Mouse (Mus musculus) embryo, embryonic 10 days (tissue): ENCODE data around the gene Rint1.
"Not testable (repeated sequence)": the region's sequence is repeated elsewhere in the genome, so short reads cannot be mapped to it uniquely, and the experiment has no call there.

Experiments
- DNase-seq: peaks from one replicate; pipeline ENCODE4 v3.0.0-alpha.2; 2015; ENCODE audit warnings: low spot score

Rint1 gene

GRCm38 (mm10) chr5:23826321-23827004, 39.0 kb downstream of the Rint1 start:
- peak; percentile 87 for DNase-seq

DNA sequence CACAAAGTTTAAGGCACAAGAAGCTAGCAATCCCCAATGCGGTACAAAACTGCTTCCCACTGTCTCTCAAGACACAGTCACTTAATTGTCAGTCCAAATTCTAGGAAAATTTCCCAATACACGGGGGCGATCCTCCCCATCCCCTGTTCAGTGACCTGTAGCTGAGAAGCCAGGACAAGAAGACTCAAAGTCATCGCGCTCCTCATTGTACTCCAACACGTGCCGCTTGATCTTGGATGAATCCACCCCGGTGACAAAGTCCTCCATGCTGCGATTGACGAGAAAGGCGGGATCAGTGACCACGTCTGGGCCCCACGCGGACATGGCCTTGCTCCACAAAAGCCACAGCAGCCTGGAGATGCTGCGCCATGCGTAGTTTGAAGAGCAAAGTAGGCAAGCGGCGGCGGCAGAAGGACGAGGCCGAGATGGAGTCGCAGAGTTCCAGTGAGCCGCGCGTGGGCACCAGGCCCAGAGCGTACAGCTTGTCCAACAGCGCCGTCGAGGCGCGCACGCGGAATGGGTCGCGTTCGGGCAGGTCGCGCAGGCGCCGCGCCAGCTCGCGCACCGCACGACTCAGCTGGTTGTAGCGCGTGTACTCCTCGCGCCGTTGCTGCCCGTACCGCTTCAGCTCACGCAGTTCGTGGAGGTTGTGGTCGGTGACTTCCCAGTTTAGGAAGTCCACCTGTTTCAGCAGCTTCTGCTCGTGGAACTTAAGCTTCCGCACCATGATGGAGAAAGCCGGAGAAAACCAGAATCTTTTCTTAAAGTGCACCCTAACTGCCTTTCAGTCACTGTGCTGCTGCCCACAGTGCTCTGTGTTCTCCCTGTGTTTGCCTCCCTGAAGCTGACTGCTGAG, 43.6 kb downstream of the Rint1 start:
- DNase-seq = peak; percentile 39

- DNase-seq = not testable (repeated sequence)
These were observed 48.2 kb downstream of the Rint1 start for GRCm38 (mm10) chr5:23835691-23836090.

- DNase-seq = no peak
These were observed 50.6 kb downstream of the Rint1 start for GRCm38 (mm10) chr5:23838158-23838557.

GRCm38 (mm10) chr5:23843674-23844530, 56.4 kb downstream of the Rint1 start, which contains the start of gene Tomm7:
Gene Tomm7 (minus strand): TSS chr5:23844161.
- peak; percentile 99 for DNase-seq

DNA sequence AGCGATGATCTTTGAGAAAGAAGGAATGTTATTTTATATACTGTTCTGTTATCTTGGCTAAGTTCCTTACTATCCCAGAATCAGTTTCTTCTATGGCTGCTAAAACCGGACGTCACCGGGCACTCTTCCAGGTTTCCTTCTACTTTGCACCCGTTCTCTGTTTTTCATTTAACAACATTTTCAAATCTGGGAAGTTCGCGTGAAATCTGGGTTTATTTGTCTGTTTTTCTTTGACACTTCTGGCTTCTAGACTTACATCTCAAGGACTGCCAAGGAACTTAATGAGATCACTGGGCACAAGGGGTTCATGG, 57.0 kb downstream of the Rint1 start:
- DNase-seq = no peak

DNA sequence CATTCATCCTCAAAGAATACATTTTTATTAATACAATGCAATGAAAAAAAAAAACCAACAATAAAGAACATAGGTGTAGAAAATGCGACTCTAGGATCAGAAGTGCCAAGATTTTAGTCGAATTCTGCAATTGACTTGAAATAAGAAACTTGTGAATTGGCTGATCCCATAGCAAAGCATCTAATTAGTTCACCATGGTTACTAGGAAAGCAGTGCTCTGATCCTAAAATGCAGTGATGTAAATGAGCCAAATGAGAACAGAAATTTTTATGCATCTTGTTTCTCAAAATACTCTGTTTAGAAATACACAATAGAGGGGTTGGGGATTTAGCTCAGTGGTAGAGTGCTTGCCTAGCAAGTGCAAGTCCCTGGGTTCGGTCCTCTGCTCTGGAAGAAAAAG, 57.6 kb downstream of the Rint1 start:
- DNase-seq = no peak

DNA sequence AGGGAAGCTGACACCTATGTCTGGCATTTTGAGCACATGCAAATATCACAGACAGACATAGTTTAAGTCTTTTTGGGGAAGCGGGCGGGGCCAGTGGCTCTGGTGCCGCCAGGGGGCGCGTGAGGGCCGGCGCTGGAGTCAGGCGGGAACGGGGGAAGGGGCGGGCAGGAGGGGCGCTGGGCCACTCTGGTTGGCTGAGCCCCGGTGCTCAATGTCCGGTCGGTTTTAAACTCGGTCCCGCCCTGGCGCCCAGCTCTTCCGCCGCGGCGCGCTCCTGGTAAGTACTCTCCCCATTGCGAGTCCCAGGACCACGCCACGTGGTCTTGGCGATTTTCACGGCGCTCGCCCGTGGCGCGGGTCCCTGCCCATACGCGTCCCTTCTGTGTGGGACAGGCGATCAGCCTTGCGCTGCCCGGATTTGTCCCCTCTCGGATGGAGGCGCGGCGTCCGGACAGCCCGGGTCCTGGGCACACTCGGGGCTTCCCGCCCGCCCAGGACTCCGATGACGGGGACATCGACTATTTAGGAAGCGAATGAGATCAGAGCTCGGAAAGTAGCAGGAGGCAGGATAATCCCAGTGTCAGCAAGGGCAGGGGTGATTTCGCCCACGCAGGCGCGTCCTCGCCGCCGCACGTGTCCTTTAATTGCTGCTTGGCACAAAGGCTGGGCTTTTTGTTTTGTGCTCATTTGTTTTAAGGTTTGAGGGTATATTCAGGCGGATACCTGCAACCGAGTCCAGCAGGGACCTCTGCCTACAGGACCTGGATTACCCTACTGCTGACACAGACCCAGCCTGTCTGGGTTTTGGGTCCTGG, 63.0 kb downstream of the Rint1 start:
- peak; percentile 87 for DNase-seq

DNA sequence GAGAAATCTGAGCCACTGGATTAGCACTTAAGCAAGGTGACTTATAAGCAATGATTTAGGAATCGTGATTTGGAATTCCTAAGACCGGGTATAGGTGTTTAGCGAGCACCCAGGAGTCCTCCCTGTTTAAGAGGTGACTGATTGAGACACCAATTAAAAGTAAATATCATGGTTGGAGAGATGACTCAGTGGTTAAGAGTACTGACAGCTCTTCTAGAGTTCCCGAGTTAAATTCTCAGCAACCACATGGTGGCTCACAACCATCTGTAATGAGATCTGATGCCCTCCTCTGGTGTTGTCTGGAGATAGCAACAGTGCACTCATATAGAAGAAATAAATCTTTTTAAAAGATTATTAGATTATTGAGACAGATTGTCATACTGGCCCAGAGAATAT, 63.6 kb downstream of the Rint1 start:
- DNase-seq = not testable (repeated sequence)

- DNase-seq = not testable (repeated sequence)
These were observed 65.4 kb downstream of the Rint1 start for GRCm38 (mm10) chr5:23852916-23853315.

DNA sequence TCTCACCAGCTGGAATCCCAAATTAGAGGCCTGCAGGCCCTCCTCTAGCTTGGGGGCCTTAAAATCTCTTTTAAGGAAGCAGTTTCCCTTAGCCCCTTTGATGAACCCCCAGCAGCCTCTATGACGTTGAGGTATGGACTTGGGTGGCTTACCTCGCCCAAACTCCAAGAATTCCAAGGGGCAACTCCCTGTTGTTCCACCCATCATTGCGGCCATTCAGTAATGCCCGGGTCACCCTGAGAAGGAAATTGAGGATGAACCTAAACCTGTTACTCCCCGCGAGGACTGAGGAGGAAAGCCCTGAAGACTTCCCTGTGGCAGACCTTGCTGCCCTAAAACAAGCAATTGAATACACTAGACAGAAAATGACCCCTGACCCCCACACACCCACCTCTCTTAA, 68.0 kb downstream of the Rint1 start:
- DNase-seq = no peak

DNA sequence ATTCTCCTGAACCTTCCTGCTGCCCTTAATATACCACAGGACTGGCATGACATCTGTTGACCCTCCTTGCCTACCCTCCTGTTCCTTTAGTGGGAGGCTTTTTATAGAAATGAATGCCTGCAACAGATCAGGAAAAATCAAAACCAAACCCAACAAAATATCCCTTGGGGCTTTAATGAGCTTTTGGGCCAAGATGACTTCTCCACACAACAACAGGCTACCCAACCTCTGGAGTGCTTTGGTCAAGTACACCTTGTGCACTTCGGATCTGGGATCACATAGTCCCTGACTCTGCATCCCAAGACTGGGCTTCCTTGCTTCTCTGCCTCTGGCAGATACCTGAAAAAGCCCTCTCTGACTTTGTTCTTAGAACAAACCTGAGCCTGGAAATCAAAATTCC, 68.7 kb downstream of the Rint1 start:
- DNase-seq = no peak

DNA sequence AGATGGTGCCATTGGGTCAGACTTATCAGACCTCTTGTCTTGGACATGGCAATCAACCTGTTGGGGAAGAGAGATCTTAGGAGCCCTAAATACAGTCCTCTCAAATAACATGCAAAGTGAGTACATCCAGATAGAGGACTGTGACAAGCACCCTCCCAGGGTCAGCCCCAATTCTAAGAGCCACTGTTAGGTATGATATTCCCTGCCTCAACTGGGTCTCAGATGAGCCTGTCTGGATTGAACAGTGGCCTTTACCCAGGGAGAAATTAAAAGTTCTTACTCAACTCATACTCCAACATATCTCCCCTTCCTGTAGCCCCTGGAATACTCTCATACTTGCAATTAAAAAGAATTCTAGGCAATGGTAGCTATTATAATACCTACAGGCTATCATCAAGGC, 69.7 kb downstream of the Rint1 start:
- DNase-seq = no peak

GRCm38 (mm10) chr5:23858001-23858400, 70.5 kb downstream of the Rint1 start:
- DNase-seq = no peak

DNA sequence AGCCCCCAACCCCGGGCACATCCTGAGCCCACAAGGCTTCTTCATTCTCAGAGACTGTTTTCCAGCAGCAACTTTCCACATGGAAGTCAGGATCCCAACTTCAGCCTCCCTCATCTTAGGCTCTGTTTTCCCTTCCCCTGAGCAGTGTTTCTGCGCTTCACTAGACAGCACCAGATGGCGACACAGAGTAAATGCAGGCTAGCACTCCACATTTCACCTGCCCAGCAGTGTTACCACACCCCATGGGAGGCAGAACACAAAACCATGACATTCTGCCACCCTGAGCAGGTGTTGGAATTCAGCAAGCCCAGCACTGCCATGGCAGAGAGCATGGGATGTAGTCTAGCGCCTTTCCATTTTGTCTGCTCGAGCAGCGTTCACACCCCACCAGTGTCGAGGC, 71.1 kb downstream of the Rint1 start:
- DNase-seq = peak; percentile 42

GRCm38 (mm10) chr5:23859087-23859718, 71.7 kb downstream of the Rint1 start:
- DNase-seq = no peak

- no peak for DNase-seq
These were observed 72.4 kb downstream of the Rint1 start for GRCm38 (mm10) chr5:23859896-23860295.

- DNase-seq = no peak
These were observed 74.2 kb downstream of the Rint1 start for GRCm38 (mm10) chr5:23861721-23862120.

- DNase-seq = no peak
These were observed 74.8 kb downstream of the Rint1 start for GRCm38 (mm10) chr5:23862291-23862690.

DNA sequence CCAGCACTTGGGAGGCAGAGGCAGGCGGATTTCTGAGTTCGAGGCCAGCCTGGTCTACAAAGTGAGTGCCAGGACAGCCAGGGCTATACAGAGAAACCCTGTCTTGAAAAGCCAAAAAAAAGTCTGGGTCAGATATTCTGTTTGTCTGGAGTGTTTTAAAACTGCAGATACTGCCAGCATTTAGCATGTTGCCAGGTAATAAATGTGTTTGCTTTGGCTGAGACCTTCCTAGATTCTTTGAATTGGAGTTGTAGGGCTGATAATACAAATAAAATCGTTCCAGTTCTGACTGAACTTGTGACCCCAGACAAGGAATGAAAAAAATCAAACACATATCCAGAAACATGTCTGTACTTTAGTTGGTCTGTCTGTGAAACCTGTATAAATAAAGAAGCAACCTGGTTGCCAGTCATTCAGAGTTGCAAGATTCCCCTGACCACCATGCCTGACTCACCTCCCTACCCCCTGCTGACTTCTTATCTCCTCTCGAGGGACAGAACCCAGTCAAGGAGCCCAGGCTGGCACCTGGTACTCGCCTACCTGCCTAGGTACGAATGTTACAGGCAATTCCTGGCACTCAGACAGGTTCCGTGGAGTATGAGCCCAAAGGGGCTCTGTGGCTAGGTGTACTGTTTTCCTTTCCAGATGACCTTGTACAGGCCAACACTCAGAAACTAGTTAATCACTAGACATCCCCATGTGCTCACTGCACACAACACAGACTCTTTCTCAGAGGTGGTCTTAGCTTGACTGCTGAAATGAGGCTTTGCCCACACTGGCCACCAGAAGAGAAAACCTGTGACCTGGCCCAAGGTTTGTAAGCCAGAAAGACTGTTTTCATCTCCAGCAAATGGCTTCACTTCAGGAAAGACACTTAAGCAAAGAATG, 75.9 kb downstream of the Rint1 start:
- DNase-seq = no peak
